Mouse (Mus musculus) effector memory CD4-positive, alpha-beta T cell, adult 7 months (primary cell): Measurements from ENCODE around the gene Marcks. TPM values are rescaled to one million over a fixed set of nuclear protein-coding genes. Genes with fewer than 3 reads are reported as not detected.

ENCODE experiments used
- polyA plus RNA-seq: library from polyadenylated mRNA; unstranded; fragments of 100-300 nt; shearing (Covaris generic); gene quantifications from one replicate; pipeline ENCODE4 v1.2.1, GENCODE M21; 2017

Marcks gene
- 0.16 TPM for polyA plus RNA-seq

GRCm38 (mm10) chr10:37138778-37139442 lies at the start of gene Marcks:
Gene Marcks (minus strand): TSS chr10:37138920.

Other genes starting within 250 kb of the Marcks start
- 62.6 TPM for gene Hdac2, start 164.4 kb downstream of the Marcks start, polyA plus RNA-seq